Mouse (Mus musculus) embryonic facial prominence, embryonic 10.5 days (tissue): ENCODE measurements at regions not wholly inside any gene's neighbourhood (a gene's known extent, or its start where the extent isn't known, plus 50 kb on each side); places are given as distances from the start of the nearest gene placed in this dataset.

Experiments
- DNase-seq: peaks from one replicate; pipeline ENCODE4 v3.0.0-alpha.2; 2017; ENCODE audit warnings: low spot score
- H3K27ac ChIP-seq: fragments of 300-500 bp; sonication (generic); replicated peaks from 2 replicates; pipeline ENCODE4 v1.5.1; 2016; ENCODE audit warnings: mild to moderate bottlenecking
- H3K27me3 ChIP-seq: fragments of 300-500 bp; sonication (generic); replicated peaks from 2 replicates; pipeline ENCODE4 v1.6.1; 2016; ENCODE audit warnings: low read depth, mild to moderate bottlenecking; ENCODE audit not compliant: poor library complexity, severe bottlenecking
- H3K36me3 ChIP-seq: fragments of 300-500 bp; sonication (generic); replicated peaks from 2 replicates; pipeline ENCODE4 v1.6.1; 2016; ENCODE audit warnings: mild to moderate bottlenecking, moderate library complexity
- H3K4me1 ChIP-seq: fragments of 300-500 bp; sonication (generic); 2 replicates; pipeline ENCODE4 v1.6.1; 2016
- H3K4me3 ChIP-seq: fragments of 300-500 bp; sonication (generic); 2 replicates; pipeline ENCODE4 v1.5.1; 2016; ENCODE audit warnings: mild to moderate bottlenecking, moderate library complexity
- H3K9me3 ChIP-seq: fragments of 300-500 bp; sonication (generic); 2 replicates; pipeline ENCODE4 v1.6.1; 2016; ENCODE audit warnings: mild to moderate bottlenecking
- WGBS: fragments of 180-500 bp; shearing (Covaris S2); methylation state at CpG from one replicate; pipeline ENCODE4 v1.1.7; 2016; 5-methylcytosine and 5-hydroxymethylcytosine counted together

DNA sequence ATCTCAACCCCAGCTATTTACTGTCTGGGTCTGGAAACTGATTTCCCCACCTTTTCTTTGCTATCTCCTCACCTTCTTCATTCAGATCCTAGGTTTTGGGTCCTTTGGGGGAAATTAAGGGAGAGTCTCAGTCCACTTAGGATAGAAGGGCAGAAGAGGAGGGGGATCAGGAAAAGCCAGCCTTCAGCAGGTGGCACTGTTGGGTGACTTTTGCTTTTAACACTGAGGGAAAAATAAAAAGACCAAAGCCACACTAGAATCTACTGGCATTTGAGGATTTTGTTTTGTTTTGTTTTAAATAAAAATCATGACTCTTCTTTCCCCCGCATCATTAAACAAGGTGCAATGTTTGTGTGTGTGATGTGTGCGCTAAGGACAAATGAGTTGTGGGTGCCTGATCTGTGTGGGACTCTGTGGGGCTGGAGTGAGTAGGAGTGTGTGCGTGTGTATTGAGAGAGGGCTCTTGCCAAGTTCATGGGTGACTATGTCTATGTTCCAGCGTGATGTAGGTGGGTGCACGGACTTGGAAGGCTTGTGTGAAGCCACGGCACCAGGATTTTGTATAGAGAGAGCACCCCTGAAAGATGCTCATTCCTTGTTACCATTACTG lies 159.4 kb downstream of the Rps24 start:
- Histone ChIP-seq H3K9me3 (no peaks in the 10 kb centered on the region), H3K27me3 (0 out of 2 replicates have a peak, but pooled peaks cover 4% of the 10 kb centered on the region), H3K36me3 (no peaks in the 10 kb centered on the region), H3K4me3 (no peak overlapping the region), H3K27ac (0 out of 2 replicates have a peak overlapping the region, but pooled peaks have one; percentile 3), H3K4me1 (0 out of 2 replicates have a peak, but pooled peaks cover 4% of the 10 kb centered on the region)
- DNase-seq: no peak
- WGBS: 91% methylated on average over 6 of the region's 6 CpGs

DNA sequence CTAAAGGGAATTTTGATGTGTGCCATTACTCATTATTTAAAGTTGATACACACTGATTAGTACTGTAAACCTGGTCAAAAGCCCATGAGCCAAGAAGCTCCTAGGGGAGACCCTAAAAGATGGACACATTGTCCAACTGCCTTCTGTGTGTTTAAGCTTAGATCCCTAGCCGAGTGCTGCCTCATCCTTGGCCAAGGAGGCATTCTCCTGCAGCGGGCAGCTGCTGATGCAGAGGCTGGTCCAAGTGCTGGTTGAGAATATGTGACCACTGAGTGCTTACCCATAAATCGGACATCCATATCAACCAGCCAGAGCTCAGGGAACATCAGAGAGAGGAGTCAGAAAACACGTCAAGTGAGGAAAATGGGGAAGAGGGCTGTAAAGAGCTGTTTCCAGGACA lies 160.8 kb downstream of the Rps24 start:
- Histone ChIP-seq H3K9me3 (no peaks in the 10 kb centered on the region), H3K4me1 (0 out of 2 replicates have a peak, but pooled peaks cover 4% of the 10 kb centered on the region), H3K36me3 (no peaks in the 10 kb centered on the region), H3K4me3 (no peak overlapping the region), H3K27ac (no peak overlapping the region), H3K27me3 (0 out of 2 replicates have a peak, but pooled peaks cover 4% of the 10 kb centered on the region)
- no peak for DNase-seq
- 90% methylated on average over 4 of the region's 4 CpGs for WGBS

GRCm38 (mm10) chr14:24650195-24650901 lies 163.4 kb downstream of the Rps24 start:
- WGBS: 85% methylated on average over 7 of the region's 7 CpGs
- no peak overlapping the region for H3K4me3 ChIP-seq
- peaks cover 2% of the 10 kb centered on the region; the same call in 1 of the 2 replicates for H3K4me1 ChIP-seq
- no peaks in the 10 kb centered on the region for H3K9me3 ChIP-seq
- H3K36me3 ChIP-seq: no peaks in the 10 kb centered on the region
- H3K27me3 ChIP-seq: 0 out of 2 replicates have a peak, but pooled peaks cover 6% of the 10 kb centered on the region
- DNase-seq: no peak
- peak overlapping the region; percentile 35; the same call in 1 of the 2 replicates for H3K27ac ChIP-seq

GRCm38 (mm10) chr14:24650902-24651270 lies 164.0 kb downstream of the Rps24 start:
- Histone ChIP-seq H3K36me3 (no peaks in the 10 kb centered on the region), H3K4me3 (no peak overlapping the region), H3K27ac (peak overlapping the region; percentile 35; the same call in 1 of the 2 replicates), H3K4me1 (peaks cover 5% of the 10 kb centered on the region; the same call in 1 of the 2 replicates), H3K27me3 (0 out of 2 replicates have a peak, but pooled peaks cover 6% of the 10 kb centered on the region), H3K9me3 (no peaks in the 10 kb centered on the region)
- WGBS: 72% methylated on average over 12 of the region's 12 CpGs
- DNase-seq: no peak

GRCm38 (mm10) chr14:24652591-24652990 lies 165.7 kb downstream of the Rps24 start:
- no peak for DNase-seq
- Histone ChIP-seq H3K27me3 (0 out of 2 replicates have a peak, but pooled peaks cover 6% of the 10 kb centered on the region), H3K4me1 (peaks cover 5% of the 10 kb centered on the region; the same call in 1 of the 2 replicates), H3K9me3 (no peaks in the 10 kb centered on the region), H3K27ac (no peak overlapping the region), H3K36me3 (no peaks in the 10 kb centered on the region), H3K4me3 (no peak overlapping the region)
- WGBS: 81% methylated on average over 2 of the region's 2 CpGs

GRCm38 (mm10) chr14:24655580-24655979 lies 168.7 kb downstream of the Rps24 start:
- Histone ChIP-seq H3K27ac (no peak overlapping the region), H3K36me3 (no peaks in the 10 kb centered on the region), H3K27me3 (0 out of 2 replicates have a peak, but pooled peaks cover 6% of the 10 kb centered on the region), H3K9me3 (no peaks in the 10 kb centered on the region), H3K4me3 (no peak overlapping the region), H3K4me1 (peaks cover 5% of the 10 kb centered on the region; the same call in 1 of the 2 replicates)
- no peak for DNase-seq
- WGBS: 66% methylated on average over 9 of the region's 9 CpGs

GRCm38 (mm10) chr14:24661797-24662196 lies 174.9 kb downstream of the Rps24 start:
- no peak overlapping the region for H3K27ac ChIP-seq
- no peaks in the 10 kb centered on the region for H3K4me1 ChIP-seq
- H3K4me3 ChIP-seq: no peak overlapping the region
- no peaks in the 10 kb centered on the region for H3K36me3 ChIP-seq
- 52% methylated on average over 2 of the region's 2 CpGs for WGBS
- H3K9me3 ChIP-seq: no peaks in the 10 kb centered on the region
- DNase-seq: no peak
- no peaks in the 10 kb centered on the region for H3K27me3 ChIP-seq

GRCm38 (mm10) chr14:24665210-24665609 lies 178.3 kb downstream of the Rps24 start:
- Histone ChIP-seq H3K27me3 (no peaks in the 10 kb centered on the region), H3K4me1 (no peaks in the 10 kb centered on the region), H3K9me3 (no peaks in the 10 kb centered on the region), H3K4me3 (no peak overlapping the region), H3K27ac (no peak overlapping the region), H3K36me3 (no peaks in the 10 kb centered on the region)
- WGBS: 91% methylated on average over 4 of the region's 4 CpGs
- no peak for DNase-seq
